Mouse (Mus musculus) cerebellum, adult 9-10 months (tissue): ENCODE results near the gene Amer2.

Experiments used
- DNase-seq: peaks from one replicate; pipeline ENCODE4 v3.0.0; 2022

The Amer2 gene

GRCm38 (mm10) chr14:60388332-60388731, 15.3 kb downstream of the Amer2 start:
- DNase-seq = no peak

DNA sequence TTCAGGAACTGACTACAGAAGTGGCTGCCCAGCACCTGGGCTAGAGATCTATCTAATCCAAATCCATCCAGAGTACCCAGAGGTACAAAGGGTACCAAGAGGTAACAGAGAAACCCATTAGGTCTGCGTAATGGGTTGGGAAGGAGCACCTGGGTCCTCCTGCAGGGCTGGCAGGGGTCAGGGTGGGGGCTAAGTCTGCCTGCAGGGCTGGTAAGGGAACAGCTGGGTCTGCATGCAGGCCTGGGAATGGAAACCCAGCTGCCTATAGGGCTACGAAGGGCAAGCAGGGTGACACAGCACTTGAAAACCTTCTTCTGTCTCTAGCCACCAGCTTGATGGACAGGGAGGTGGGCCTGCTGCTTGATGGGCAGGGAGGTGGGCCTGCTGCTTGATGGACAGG, 19.1 kb downstream of the Amer2 start:
- DNase-seq = no peak

DNA sequence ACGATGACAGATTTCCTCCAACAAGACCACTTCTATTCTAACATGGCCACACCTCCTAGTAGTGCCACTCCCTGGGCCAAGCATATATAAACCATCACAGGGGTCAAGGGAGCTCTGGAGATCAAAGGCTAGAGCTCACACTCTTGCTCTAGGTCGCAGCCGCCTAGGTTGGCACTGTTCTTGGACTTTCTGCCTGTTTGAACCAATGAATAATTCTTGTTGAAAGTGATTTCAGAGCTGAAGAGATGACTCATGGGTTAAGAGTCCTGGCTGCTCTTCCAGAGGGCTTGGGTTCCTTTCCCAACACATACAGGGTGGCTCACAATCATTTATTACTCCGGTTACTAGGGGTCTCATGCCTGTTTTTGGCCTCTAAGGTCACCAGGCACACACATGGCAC, 24.3 kb downstream of the Amer2 start:
- no peak for DNase-seq

GRCm38 (mm10) chr14:60398861-60399260, 25.8 kb downstream of the Amer2 start:
- DNase-seq = no peak

- no peak for DNase-seq
Observed at GRCm38 (mm10) chr14:60403228-60403627, 30.2 kb downstream of the Amer2 start.

- no peak for DNase-seq
Observed at GRCm38 (mm10) chr14:60405829-60406228, 32.8 kb downstream of the Amer2 start.

DNA sequence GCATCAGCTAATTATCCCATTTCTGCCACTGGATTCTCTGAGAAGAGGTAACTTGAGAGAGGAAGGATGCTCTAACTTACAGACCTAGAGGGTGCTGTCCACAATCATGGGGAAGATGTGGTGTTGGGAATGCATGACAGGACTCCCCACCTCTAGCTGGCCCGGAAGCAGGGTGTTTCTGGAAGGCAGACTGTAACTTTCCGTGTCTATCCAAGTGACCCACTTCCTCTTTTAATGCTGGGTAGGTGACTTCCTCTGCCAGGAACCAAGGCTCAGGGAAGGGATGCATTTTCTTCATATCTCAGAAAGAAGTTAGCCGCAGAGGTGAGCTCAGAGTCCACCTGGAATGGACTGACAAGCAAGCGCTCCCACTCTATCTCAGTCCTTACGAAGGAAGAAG, 33.5 kb downstream of the Amer2 start:
- no peak for DNase-seq

DNA sequence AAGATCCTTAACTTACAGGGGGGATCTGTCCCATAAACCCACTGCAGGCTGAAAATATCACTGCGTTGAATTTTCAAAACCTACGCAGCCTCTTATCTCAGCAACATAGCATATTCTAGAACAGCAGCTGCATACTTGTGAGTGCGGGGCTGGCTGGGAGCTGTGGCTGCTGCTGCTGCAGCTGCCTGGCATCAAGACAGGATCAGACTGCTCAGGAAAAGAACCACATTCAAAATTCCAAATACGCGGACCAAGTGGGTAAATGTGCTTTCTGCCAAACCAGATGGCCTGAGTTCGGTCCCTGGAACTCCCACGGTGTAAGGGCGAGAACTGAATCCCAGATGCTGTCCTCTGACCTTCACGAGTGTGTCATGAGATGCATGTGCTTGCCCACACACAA, 34.3 kb downstream of the Amer2 start:
- no peak for DNase-seq

GRCm38 (mm10) chr14:60409702-60410491, 36.8 kb downstream of the Amer2 start:
- peak; percentile 73 for DNase-seq

DNA sequence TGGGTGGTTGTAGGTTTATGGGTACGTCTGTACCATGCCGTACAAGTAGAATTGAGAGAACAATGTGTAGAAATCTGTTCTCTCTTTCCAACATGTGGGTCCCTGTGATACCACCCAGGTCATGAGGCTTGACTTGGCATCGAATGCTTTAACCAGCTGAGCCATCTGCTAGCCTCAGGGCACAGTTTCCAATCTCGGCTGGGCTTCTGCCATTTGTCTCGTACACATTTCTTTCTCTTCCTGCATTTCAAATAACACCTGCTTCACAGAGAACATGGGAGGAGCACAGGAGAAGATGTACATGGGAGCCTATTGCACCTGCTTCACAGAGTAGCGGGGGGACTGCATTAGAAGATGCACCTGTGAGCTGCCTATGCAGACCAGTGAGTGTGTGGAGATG, 38.2 kb downstream of the Amer2 start:
- DNase-seq = peak; percentile 89

DNA sequence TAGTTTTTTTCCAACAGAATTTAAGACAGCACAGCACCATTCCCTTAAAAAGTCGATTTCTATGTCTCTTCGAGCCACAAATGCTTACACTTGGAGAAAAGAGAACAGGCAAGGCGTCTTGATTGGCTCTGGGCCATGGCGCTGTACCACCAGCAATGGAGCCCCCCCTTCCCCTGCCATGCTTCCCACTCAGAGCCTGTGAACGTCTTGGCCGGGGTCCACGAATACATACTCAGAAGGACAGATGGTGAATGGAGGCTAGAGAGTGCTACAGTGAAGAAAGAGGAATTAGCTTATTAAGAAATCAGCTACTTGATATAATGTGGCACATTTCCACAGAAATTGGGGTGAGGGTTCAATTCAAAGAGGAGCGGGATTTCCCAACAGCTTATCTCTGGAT, 41.6 kb downstream of the Amer2 start:
- DNase-seq = peak; percentile 86

GRCm38 (mm10) chr14:60417924-60418323, 44.9 kb downstream of the Amer2 start:
- DNase-seq = no peak

DNA sequence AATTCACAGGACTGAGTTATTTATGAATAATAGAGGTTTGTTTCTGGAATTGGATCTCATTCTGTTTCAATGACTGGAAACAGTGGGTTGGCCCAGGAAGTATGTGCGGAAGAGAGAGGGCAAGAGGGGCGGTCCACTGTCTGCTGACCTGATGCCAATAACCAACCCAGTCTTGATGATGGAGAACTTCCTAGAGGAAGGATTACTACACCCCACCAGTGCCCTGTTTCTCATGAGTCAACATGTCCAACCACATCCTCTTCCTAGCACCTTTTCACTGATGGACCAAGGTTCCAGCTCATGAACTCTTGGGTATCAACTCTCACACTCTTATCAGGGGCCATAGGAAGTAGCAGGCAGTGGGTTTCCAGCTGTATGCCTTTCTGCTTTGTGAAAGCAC, 49.9 kb downstream of the Amer2 start:
- DNase-seq = no peak

- no peak for DNase-seq
Observed at GRCm38 (mm10) chr14:60424174-60424573, 51.1 kb downstream of the Amer2 start.

GRCm38 (mm10) chr14:60425553-60425952, 52.5 kb downstream of the Amer2 start:
- DNase-seq = no peak

DNA sequence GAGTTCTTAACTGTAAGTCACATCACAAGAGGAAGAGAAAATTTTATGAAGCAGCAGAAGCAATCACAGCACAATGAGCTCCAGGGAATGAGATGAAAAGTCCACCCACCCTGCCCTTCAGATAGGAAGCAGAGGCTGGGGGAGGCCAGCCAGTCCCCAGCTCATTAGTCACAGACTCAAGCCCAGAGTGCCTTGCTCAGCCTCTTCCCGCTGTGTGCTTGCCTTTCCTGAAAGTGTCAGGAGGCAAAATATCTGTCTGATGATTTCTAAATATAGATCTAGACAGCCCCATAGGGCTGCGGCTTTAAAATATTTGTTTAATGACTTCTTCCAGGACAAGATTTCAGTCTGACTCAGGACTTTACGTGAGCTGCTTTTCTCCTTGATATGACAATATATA, 54.8 kb downstream of the Amer2 start:
- DNase-seq = no peak

- peak; percentile 63 for DNase-seq
Observed at GRCm38 (mm10) chr14:60429513-60429912, 56.5 kb downstream of the Amer2 start.

- DNase-seq = no peak
Observed at GRCm38 (mm10) chr14:60431515-60431914, 58.5 kb downstream of the Amer2 start.

- DNase-seq = no peak
Observed at GRCm38 (mm10) chr14:60432136-60432535, 59.1 kb downstream of the Amer2 start.

DNA sequence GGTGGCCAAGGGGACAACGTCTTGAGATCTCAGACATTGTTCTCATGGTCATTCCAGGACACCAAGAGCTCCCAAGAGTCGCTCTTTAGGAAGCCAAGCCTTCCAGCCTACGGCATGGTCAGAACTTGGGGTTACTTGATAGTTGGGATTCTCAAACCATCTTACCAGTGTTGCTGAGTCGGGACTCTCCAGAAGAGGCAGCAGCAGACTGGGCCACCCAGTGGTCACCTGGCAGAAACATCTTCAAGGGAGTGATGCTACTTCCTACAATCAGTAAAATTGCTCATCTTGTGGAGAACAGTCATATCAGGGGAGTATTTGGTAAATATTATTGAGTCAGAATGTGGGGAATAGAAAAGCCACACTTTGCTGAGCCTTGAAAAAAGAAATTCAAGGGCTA, 62.5 kb downstream of the Amer2 start:
- DNase-seq = peak; percentile 61

- DNase-seq = no peak
Observed at GRCm38 (mm10) chr14:60436364-60436763, 63.3 kb downstream of the Amer2 start.
